Mouse (Mus musculus): ENCODE results near the gene Zbtb2.

DNA sequence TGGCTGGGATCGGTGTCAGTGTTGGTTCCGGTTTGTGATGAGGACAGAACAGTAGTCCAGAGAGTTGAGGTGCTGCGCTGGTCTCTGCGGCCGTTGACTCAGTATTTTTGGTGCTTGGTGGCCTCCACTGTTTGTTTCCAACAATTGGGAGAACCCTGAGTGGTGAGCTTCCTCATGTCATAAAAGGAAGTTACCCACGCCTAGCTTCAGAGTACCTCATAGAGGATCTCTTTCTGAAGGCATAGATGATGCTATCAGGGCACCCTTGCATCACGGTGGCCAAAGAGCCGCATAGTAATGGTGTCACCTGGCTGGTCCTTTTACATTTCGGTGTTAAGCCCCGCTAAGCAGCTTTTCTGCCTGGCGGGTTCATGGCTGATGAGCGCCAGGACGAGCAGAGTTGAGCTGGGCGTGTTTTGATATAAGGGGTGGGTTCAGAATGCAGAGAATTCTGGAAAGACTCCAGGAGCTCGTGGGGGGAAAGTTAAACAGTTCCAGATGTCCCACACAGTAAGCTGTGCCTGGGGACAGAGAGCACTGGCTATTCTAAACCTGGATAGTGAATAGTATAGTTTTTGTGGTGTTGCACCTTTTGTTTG, 48.9 kb downstream of the Zbtb2 start:
- TF ChIP-seq TCF12 (IDR thresholded peaks at IDR 0.05; ENCODE audit: low read depth, low read length) (no peak), CTCF (conservative IDR thresholded peaks at IDR 0.05 in 1 of 2, IDR thresholded peaks at IDR 0.05 in 1 of 2; ENCODE audit: low read depth in 2 of 2, low read length in 2 of 2) (no peak), SIN3A (IDR thresholded peaks at IDR 0.05; ENCODE audit: low read length) (no peak), SMC3 (IDR thresholded peaks at IDR 0.05; ENCODE audit: low read depth, low read length) (no peak), MAX (IDR thresholded peaks at IDR 0.05; ENCODE audit: low read length) (no peak), POLR2A (IDR thresholded peaks at IDR 0.05; ENCODE audit: low read depth, low read length) (no peak), EP300 (IDR thresholded peaks at IDR 0.05; ENCODE audit: low read length) (no peak), HCFC1 (IDR thresholded peaks at IDR 0.05; ENCODE audit: low read depth, low read length) (no peak), MAZ (IDR thresholded peaks at IDR 0.05; ENCODE audit: low read depth, low read length) (no peak), NELFE (IDR thresholded peaks at IDR 0.05; ENCODE audit: low read depth, low read length) (no peak), E2F4 (IDR thresholded peaks at IDR 0.05; ENCODE audit: insufficient replicate concordance, low read depth, low read length) (no peak)
